Mouse (Mus musculus): ENCODE measurements around the gene Olfr91. TPM values are rescaled to one million over a fixed set of nuclear protein-coding genes. Genes with fewer than 3 reads are reported as not detected.

Olfr91 gene
- total RNA-seq, 1 experiment = 0.13 TPM

DNA sequence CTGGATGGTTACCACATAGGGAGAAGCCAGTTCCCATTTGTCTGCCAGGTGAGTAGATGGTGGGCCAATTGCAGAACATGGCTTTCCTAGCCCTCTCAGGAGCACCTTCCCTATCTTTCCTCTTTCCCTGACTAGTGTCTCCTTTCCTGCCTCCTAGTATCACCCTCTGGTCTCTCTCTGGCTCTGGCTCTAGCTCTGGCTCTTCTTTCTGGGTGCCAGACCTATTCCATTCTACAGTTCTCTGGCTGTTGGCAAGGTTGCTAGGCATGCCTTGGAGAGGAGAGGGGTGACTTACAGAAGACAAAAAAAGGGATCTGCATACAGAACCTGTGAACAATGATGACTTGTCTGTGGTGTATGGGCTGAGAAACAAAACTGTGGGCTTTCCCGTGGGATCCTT, 30.2 kb downstream of the Olfr91 start:
- Histone ChIP-seq H3K27ac (ENCODE audit: insufficient read depth, low read depth, low read length, poor library complexity, severe bottlenecking) (no peak overlapping the region), H3K4me1 (ENCODE audit: control insufficient read depth in 2 of 2, insufficient read depth in 2 of 2, low read length in 2 of 2, poor library complexity in 1 of 2) (peaks cover 3 to 12% of the 10 kb centered on the region in 2 experiments; a peak in 2 of 4 replicates), H3K4me3 (ENCODE audit: insufficient read depth in 1 of 2, low read depth in 1 of 2, low read length in 2 of 2, poor library complexity in 1 of 2, severe bottlenecking in 1 of 2) (no peak overlapping the region), H3K36me3 (ENCODE audit: control insufficient read depth, insufficient read depth, low read length, poor library complexity, severe bottlenecking) (peaks cover 76% of the 10 kb centered on the region), H3K9ac (ENCODE audit: insufficient read depth, low read depth, low read length, poor library complexity, severe bottlenecking) (no peak overlapping the region), H3K9me3 (ENCODE audit: control insufficient read depth, insufficient read depth, low read depth, low read length) (no peaks in the 10 kb centered on the region)
- in situ Hi-C loops (cut with MboI; ENCODE audit: low sequenced_read_pairs in 2 of 2, unreplicated experiment in 2 of 2) = no loop called here
- DNase-seq (ENCODE audit: low read depth, low spot score) = no peak
- TF ChIP-seq MAFK (IDR thresholded peaks at IDR 0.05; ENCODE audit: insufficient read depth, low read depth, low read length) = no peak
- no peak for TF ChIP-seq ZC3H11A (IDR thresholded peaks at IDR 0.05; ENCODE audit: borderline replicate concordance, low read depth, low read length)
- TF ChIP-seq CHD2 (IDR thresholded peaks at IDR 0.05; ENCODE audit: low read depth, low read length) = no peak
- no peak for TF ChIP-seq HCFC1 (IDR thresholded peaks at IDR 0.05; ENCODE audit: borderline replicate concordance, insufficient read depth, low read length)
- TF ChIP-seq ZNF384 (IDR thresholded peaks at IDR 0.05; ENCODE audit: low read depth, low read length) = no peak

DNA sequence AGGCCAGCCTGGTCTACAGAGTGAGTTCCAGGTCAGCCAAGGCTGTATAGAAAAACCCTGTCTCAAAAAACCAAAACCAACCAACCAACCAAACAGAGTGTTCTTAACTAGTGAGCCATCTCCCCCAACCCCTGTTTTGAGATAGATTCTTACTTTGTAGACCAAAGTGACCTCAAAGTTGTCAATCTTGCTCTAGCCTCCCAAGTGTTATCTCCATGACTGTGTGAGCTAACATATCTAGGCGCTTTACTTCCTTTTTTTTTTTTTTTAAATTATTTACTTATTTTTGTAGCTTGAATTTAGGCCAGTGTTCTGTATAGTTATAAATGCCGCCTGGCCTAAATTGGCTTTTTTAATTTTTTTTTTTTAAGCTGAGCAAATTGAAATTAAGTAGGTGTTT, 32.1 kb downstream of the Olfr91 start:
- Histone ChIP-seq H3K27ac (ENCODE audit: insufficient read depth, low read depth, low read length, poor library complexity, severe bottlenecking) (no peak overlapping the region), H3K9ac (ENCODE audit: insufficient read depth, low read depth, low read length, poor library complexity, severe bottlenecking) (no peak overlapping the region), H3K4me3 (ENCODE audit: insufficient read depth in 1 of 2, low read depth in 1 of 2, low read length in 2 of 2, poor library complexity in 1 of 2, severe bottlenecking in 1 of 2) (no peak overlapping the region), H3K9me3 (ENCODE audit: control insufficient read depth, insufficient read depth, low read depth, low read length) (no peaks in the 10 kb centered on the region), H3K36me3 (ENCODE audit: control insufficient read depth, insufficient read depth, low read length, poor library complexity, severe bottlenecking) (peaks cover 77% of the 10 kb centered on the region), H3K4me1 (ENCODE audit: control insufficient read depth in 2 of 2, insufficient read depth in 2 of 2, low read length in 2 of 2, poor library complexity in 1 of 2) (peaks cover under 1 to 17% of the 10 kb centered on the region in 2 experiments; a peak in 2 of 4 replicates)
- in situ Hi-C loops (cut with MboI; ENCODE audit: low sequenced_read_pairs in 2 of 2, unreplicated experiment in 2 of 2) = no loop called here
- DNase-seq (ENCODE audit: low read depth, low spot score) = no peak
- TF ChIP-seq ZC3H11A (IDR thresholded peaks at IDR 0.05; ENCODE audit: borderline replicate concordance, low read depth, low read length) (no peak), CHD2 (IDR thresholded peaks at IDR 0.05; ENCODE audit: low read depth, low read length) (no peak), HCFC1 (IDR thresholded peaks at IDR 0.05; ENCODE audit: borderline replicate concordance, insufficient read depth, low read length) (no peak), ZNF384 (IDR thresholded peaks at IDR 0.05; ENCODE audit: low read depth, low read length) (no peak), MAFK (IDR thresholded peaks at IDR 0.05; ENCODE audit: insufficient read depth, low read depth, low read length) (no peak)

DNA sequence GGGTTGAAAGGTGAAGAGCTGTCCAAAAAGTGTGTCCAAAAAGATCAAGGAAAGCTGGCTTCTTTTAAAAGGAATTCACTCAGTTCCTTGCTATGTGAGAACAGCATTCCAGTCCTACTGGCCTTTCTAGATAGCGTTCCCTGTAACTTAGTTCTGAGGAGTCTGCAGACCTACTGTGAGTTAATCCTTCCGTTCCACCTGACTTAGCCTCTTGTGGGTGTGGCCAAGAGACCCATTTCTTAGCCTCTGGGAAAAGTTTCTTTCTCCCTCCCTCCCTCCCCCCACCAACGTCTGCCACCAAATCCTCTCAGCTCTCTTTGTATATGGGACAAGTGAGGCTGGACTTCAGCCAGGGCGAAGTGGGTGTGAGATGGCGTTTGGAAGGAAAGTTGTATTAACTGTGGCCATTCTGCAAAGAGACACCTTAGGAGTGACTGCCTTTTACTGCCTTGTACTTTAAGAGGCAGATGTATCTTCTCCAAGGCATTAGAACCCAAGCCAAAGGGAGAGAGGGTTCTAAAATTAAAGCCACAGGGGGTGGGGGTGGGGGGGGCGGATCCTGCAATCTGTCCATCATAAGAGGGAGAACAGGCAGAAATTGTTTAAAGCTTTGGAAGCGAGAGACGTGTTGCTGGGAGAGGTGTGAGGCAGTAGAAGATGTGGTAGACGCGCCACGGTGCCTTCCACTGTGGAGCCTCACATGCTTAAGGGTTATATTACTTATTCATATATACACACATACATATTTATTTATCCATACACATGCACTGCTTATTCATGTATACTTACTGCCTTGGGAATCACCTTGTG, 34.2 kb downstream of the Olfr91 start:
- DNase-seq (ENCODE audit: low read depth, low spot score) = no peak
- peaks cover 0 to 14% of the 10 kb centered on the region in 2 experiments; a peak in 2 of 4 replicates for H3K4me1 ChIP-seq (ENCODE audit: control insufficient read depth in 2 of 2, insufficient read depth in 2 of 2, low read length in 2 of 2, poor library complexity in 1 of 2)
- in situ Hi-C loops (cut with MboI; ENCODE audit: low sequenced_read_pairs in 2 of 2, unreplicated experiment in 2 of 2) = no loop called here
- TF ChIP-seq MAFK (IDR thresholded peaks at IDR 0.05; ENCODE audit: insufficient read depth, low read depth, low read length) (no peak), ZNF384 (IDR thresholded peaks at IDR 0.05; ENCODE audit: low read depth, low read length) (no peak), ZC3H11A (IDR thresholded peaks at IDR 0.05; ENCODE audit: borderline replicate concordance, low read depth, low read length) (no peak), CHD2 (IDR thresholded peaks at IDR 0.05; ENCODE audit: low read depth, low read length) (no peak), HCFC1 (IDR thresholded peaks at IDR 0.05; ENCODE audit: borderline replicate concordance, insufficient read depth, low read length) (no peak)
- H3K36me3 ChIP-seq (ENCODE audit: control insufficient read depth, insufficient read depth, low read length, poor library complexity, severe bottlenecking) = peaks cover 70% of the 10 kb centered on the region
- H3K9me3 ChIP-seq (ENCODE audit: control insufficient read depth, insufficient read depth, low read depth, low read length) = no peaks in the 10 kb centered on the region
- no peak overlapping the region for H3K27ac ChIP-seq (ENCODE audit: insufficient read depth, low read depth, low read length, poor library complexity, severe bottlenecking)
- no peak overlapping the region for H3K4me3 ChIP-seq (ENCODE audit: insufficient read depth in 1 of 2, low read depth in 1 of 2, low read length in 2 of 2, poor library complexity in 1 of 2, severe bottlenecking in 1 of 2)
- no peak overlapping the region for H3K9ac ChIP-seq (ENCODE audit: insufficient read depth, low read depth, low read length, poor library complexity, severe bottlenecking)

DNA sequence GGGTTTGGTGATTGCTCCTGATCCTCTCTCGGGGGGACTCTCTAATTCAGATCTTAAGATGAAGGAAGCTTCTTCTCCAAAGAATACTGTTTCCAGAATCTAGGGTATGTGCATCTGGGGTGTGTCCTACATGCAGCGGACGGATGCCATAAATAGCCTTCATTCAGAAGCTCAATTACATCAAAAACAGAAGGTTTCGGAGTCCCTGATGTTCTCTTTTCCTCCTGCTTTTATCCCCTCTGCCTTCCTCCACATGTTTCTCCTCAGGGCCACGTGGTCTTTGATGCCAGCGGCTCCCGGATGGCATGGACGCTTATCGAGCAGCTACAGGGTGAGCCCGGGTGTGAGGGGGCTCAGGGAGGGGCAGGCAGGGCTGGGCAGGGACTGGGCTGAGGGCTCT, 35.0 kb downstream of the Olfr91 start:
- Histone ChIP-seq H3K4me1 (ENCODE audit: control insufficient read depth in 2 of 2, insufficient read depth in 2 of 2, low read length in 2 of 2, poor library complexity in 1 of 2) (peaks cover 0 to 11% of the 10 kb centered on the region in 2 experiments; a peak in 2 of 4 replicates), H3K36me3 (ENCODE audit: control insufficient read depth, insufficient read depth, low read length, poor library complexity, severe bottlenecking) (peaks cover 69% of the 10 kb centered on the region), H3K9me3 (ENCODE audit: control insufficient read depth, insufficient read depth, low read depth, low read length) (no peaks in the 10 kb centered on the region), H3K27ac (ENCODE audit: insufficient read depth, low read depth, low read length, poor library complexity, severe bottlenecking) (no peak overlapping the region; the same call in 1 of the 2 replicates), H3K4me3 (ENCODE audit: insufficient read depth in 1 of 2, low read depth in 1 of 2, low read length in 2 of 2, poor library complexity in 1 of 2, severe bottlenecking in 1 of 2) (no peak overlapping the region), H3K9ac (ENCODE audit: insufficient read depth, low read depth, low read length, poor library complexity, severe bottlenecking) (no peak overlapping the region)
- in situ Hi-C loops (cut with MboI; ENCODE audit: low sequenced_read_pairs in 2 of 2, unreplicated experiment in 2 of 2) = no loop called here
- TF ChIP-seq ZNF384 (IDR thresholded peaks at IDR 0.05; ENCODE audit: low read depth, low read length) = no peak
- no peak for TF ChIP-seq ZC3H11A (IDR thresholded peaks at IDR 0.05; ENCODE audit: borderline replicate concordance, low read depth, low read length)
- no peak for TF ChIP-seq MAFK (IDR thresholded peaks at IDR 0.05; ENCODE audit: insufficient read depth, low read depth, low read length)
- TF ChIP-seq CHD2 (IDR thresholded peaks at IDR 0.05; ENCODE audit: low read depth, low read length) = no peak
- TF ChIP-seq HCFC1 (IDR thresholded peaks at IDR 0.05; ENCODE audit: borderline replicate concordance, insufficient read depth, low read length) = no peak
- no peak for DNase-seq (ENCODE audit: low read depth, low spot score)

Measured in ES-E14 (cell line).